Mouse (Mus musculus) liver, embryonic 13.5 days (tissue): Measurements from ENCODE around the gene Slc22a2. TPM values are rescaled to one million over a fixed set of nuclear protein-coding genes. Genes with fewer than 3 reads are reported as not detected.

Experiments used
- ATAC-seq: fragments of 200-750 bp; cut with Nextera tagmentation; 2 replicates; pipeline ENCODE4 v1.8.0; 2017; ENCODE audit warnings: low read depth, mild to moderate bottlenecking, moderate number of reproducible peaks, moderate library complexity
- DNase-seq: peaks from one replicate; pipeline ENCODE4 v3.0.0; 2022
- H3K27ac ChIP-seq: fragments of 300-500 bp; sonication (generic); 2 replicates; pipeline ENCODE4 v1.5.1; 2015; ENCODE audit warnings: moderate library complexity, mild to moderate bottlenecking, inconsistent platforms
- H3K27me3 ChIP-seq: fragments of 300-500 bp; sonication (generic); 2 replicates; pipeline ENCODE4 v1.6.1; 2015; ENCODE audit warnings: mild to moderate bottlenecking, inconsistent platforms
- H3K36me3 ChIP-seq: fragments of 300-500 bp; sonication (generic); 2 replicates; pipeline ENCODE4 v1.6.1; 2015; ENCODE audit warnings: mild to moderate bottlenecking, inconsistent platforms
- H3K4me1 ChIP-seq: fragments of 300-500 bp; sonication (generic); replicated peaks from 2 replicates; pipeline ENCODE4 v1.6.1; 2015; ENCODE audit warnings: inconsistent platforms
- H3K4me2 ChIP-seq: fragments of 300-500 bp; sonication (generic); 2 replicates; pipeline ENCODE4 v1.6.1; 2015; ENCODE audit warnings: inconsistent platforms, mild to moderate bottlenecking, moderate library complexity
- H3K4me3 ChIP-seq: fragments of 300-500 bp; sonication (generic); replicated peaks from 2 replicates; pipeline ENCODE4 v1.5.1; 2015; ENCODE audit warnings: mild to moderate bottlenecking, inconsistent platforms
- H3K9ac ChIP-seq: fragments of 300-500 bp; sonication (generic); 2 replicates; pipeline ENCODE4 v1.6.1; 2015; ENCODE audit warnings: mild to moderate bottlenecking, inconsistent platforms
- H3K9me3 ChIP-seq: fragments of 300-500 bp; sonication (generic); replicated peaks from 2 replicates; pipeline ENCODE4 v1.6.1; 2016; ENCODE audit warnings: inconsistent platforms
- WGBS: fragments of 180-500 bp; shearing (Covaris S2); methylation state at CpG from one replicate; pipeline ENCODE4 v1.1.7; 2015; ENCODE audit not compliant: insufficient replicate concordance; 5-methylcytosine and 5-hydroxymethylcytosine counted together
- polyA plus RNA-seq: library from polyadenylated mRNA; unstranded; fragments of >200 nt; fragmentation: Nextera tagmentation; extraction: Ambion mirVana; gene quantifications from 2 replicates; pipeline ENCODE4 v1.2.1, GENCODE M21; 2015

Gene Slc22a2
- polyA plus RNA-seq, 1 experiment from 2014 or later: not detected

DNA sequence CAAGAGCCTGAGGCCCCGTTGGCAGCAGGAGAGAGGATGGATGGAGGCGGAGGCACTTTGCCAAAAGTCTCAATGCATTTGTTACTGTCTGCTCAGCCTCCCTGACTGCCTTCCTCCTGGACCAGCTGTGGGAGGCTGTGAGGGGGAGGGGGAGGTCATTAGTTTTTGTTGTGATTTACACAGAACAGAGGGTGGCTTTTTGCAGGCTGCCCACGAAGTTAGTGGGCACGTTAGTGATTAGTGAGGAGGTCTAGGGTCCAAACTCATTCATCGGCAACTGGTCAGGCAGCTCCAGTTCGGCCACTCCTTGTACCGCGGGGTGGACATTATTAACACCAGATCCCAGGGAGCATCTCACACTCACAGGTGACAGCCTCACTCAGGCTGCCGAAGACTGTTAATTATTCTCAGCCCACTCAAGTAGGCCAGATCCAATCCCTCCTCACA is 4.9 kb downstream of the Slc22a2 start:
- H3K4me3 ChIP-seq: no peak overlapping the region
- no peaks in the 10 kb centered on the region for H3K4me1 ChIP-seq
- ATAC-seq: no peak
- H3K36me3 ChIP-seq: no peaks in the 10 kb centered on the region
- 72% methylated on average over 9 of the region's 9 CpGs for WGBS
- no peak for DNase-seq
- H3K27me3 ChIP-seq: no peaks in the 10 kb centered on the region
- H3K9ac ChIP-seq: no peak overlapping the region
- H3K9me3 ChIP-seq: no peaks in the 10 kb centered on the region
- no peak overlapping the region for H3K27ac ChIP-seq
- H3K4me2 ChIP-seq: no peak overlapping the region

DNA sequence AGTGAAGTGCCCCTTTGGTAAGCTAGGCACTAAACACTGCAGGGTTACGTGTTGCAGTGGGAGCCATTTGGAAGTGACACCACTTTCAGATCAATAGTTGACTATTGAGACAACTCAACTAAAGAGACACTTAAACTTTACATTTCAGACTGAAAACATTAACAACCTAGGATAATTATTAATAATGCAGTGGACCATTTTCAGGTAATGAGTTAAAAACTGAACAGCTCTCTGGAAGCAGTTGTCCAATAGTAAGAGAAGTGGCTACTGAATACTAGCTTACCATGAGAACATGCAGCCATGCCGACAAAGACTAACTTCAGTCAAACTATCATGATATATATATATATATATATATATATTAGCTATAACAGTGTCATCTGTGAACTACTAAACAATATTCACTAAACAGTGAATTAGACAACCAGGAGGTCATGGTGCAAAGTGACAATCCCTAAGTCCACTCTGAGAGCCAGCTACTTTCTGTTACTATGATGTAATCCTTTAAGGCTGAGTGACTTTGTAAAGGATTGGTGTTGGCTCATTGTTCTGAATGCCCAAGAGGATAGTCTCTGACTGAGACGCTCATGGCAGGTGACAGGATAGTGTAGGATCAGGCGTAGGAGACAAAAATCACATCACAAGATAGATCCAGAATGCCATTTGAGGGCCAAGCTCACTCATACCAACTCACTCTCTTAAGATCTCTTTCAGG is 7.1 kb downstream of the Slc22a2 start:
- 68% methylated on average over 4 of the region's 4 CpGs for WGBS
- no peak overlapping the region for H3K27ac ChIP-seq
- 0 out of 2 replicates have a peak, but pooled peaks cover 3% of the 10 kb centered on the region for H3K9me3 ChIP-seq
- no peak for ATAC-seq
- H3K4me2 ChIP-seq: no peak overlapping the region
- no peak overlapping the region for H3K9ac ChIP-seq
- H3K27me3 ChIP-seq: no peaks in the 10 kb centered on the region
- H3K4me1 ChIP-seq: no peaks in the 10 kb centered on the region
- no peak for DNase-seq
- H3K36me3 ChIP-seq: no peaks in the 10 kb centered on the region
- no peak overlapping the region for H3K4me3 ChIP-seq

DNA sequence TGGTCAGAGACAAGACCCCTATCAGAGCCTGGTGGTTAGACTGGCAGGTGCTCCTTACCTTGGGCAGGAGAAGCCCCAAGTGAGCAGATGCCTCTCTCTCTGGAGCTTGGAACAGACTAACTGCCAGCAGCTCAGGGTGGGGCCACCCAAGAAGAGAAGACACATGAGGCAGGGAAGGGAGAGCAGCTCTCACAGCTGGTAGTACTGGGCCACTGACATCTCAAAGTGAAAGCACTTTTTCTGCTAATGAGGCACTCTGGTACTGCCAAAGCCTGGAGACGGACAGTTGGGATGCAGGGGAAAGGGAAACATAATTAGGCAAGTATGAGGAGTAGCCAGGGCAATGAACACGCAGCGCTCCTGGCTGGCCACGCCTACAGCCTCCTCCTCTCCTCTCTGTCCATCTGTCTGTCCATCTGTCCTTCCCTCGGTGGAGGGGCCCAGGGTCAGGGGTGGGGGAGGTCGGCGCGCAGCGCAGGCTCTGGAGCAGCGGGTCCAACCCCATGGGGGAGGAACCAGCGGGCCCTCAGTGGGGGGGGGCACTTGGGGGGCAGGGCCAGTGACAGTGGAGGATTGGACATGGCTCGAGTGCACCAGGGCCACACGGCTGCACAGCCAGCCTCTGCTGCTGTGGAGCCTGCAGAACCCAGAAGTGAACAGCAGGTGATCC is 12.0 kb downstream of the Slc22a2 start:
- no peak for ATAC-seq
- Histone ChIP-seq H3K9me3 (0 out of 2 replicates have a peak, but pooled peaks cover 3% of the 10 kb centered on the region), H3K36me3 (no peaks in the 10 kb centered on the region), H3K27ac (no peak overlapping the region), H3K4me3 (no peak overlapping the region), H3K4me1 (no peaks in the 10 kb centered on the region), H3K9ac (no peak overlapping the region), H3K27me3 (no peaks in the 10 kb centered on the region), H3K4me2 (no peak overlapping the region)
- WGBS: 58% methylated on average over 13 of the region's 13 CpGs
- DNase-seq: no peak

DNA sequence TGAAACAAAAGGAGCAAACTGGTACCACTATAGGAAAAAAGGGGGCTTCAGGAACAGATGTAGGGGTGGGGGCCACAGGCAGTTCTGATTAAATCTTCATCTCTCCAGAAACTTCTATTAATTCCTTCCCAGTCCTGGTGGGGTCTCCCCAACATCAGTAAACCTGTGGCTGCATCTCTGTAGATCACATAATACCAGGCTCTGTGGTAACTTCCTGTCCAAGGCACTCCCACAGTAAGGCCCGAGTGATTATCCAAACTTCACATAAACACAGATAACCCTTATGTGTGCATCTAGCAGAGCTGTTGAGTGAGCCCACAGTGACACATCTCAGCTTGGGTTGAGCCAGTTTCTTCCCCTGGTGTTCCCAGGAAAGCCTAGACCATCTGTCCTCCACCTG is 22.7 kb downstream of the Slc22a2 start:
- H3K9ac ChIP-seq: no peak overlapping the region
- no peaks in the 10 kb centered on the region for H3K27me3 ChIP-seq
- H3K4me2 ChIP-seq: no peak overlapping the region
- H3K4me3 ChIP-seq: no peak overlapping the region
- WGBS: 21% methylated on average over 1 of the region's 1 CpGs
- no peaks in the 10 kb centered on the region for H3K9me3 ChIP-seq
- H3K27ac ChIP-seq: no peak overlapping the region
- no peaks in the 10 kb centered on the region for H3K36me3 ChIP-seq
- H3K4me1 ChIP-seq: no peaks in the 10 kb centered on the region
- ATAC-seq (no peak), DNase-seq (no peak)

DNA sequence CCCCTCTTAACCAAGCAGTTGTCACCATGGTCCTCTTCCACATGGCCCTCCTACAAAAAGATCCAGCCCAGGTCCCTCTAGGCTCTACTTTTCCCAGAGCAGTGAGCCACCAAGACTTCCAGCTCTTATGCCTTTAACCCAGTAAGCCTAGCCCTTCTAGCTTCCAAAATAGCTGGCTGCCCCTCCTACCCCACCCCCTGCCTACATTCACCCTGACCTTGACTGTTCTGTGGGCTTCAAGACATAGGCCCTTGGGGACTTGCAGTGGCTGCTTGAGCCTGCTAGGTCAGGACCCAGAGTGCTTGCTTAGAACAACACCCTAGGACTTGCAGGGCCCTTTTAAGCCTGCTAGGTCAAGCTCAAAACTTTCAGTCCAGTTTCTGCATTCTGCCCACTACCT is 23.3 kb downstream of the Slc22a2 start:
- Histone ChIP-seq H3K4me3 (no peak overlapping the region), H3K9me3 (no peaks in the 10 kb centered on the region), H3K27me3 (no peaks in the 10 kb centered on the region), H3K36me3 (no peaks in the 10 kb centered on the region), H3K27ac (no peak overlapping the region), H3K4me1 (no peaks in the 10 kb centered on the region), H3K4me2 (no peak overlapping the region), H3K9ac (no peak overlapping the region)
- ATAC-seq (no peak), DNase-seq (no peak)

DNA sequence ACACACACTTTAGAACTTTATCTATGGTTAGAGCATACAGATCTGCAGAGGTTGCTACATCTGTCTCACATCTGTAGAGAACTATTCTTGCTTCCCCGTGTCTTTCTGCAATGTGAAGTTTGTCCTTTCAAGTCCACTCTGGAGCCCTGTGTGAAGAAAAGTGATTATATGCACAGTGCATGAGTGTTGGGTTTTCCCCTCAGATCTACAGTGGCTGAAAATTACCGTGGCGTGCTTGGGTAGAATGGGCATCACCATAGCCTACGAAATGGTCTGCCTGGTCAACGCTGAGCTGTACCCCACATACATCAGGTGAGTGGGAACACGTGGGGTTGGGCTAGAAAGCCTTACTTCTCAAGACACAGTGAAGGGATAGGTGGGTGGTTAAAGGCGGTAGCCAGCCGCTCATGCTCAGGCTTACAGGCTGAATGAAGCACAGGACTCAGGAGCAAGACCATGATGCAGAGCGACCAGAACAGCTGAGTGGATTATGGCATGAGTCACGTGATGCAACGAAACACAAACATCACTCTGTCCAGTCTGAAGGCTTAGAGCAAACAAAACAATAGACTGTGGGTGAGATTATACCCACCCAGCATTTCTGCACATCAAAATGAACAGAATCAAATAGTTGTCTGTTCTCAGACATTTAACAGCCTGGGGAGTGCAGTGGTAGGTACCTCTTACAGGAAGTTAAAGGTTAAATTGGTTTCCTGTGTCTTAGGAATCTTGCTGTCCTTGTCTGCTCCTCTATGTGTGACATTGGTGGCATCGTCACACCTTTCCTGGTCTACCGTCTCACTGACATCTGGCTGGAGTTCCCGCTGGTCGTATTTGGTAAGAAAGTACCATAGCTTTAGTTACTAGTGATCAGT is 30.8 kb downstream of the Slc22a2 start:
- H3K27me3 ChIP-seq: no peaks in the 10 kb centered on the region
- ATAC-seq: no peak
- WGBS: 67% methylated on average over 15 of the region's 15 CpGs

DNA sequence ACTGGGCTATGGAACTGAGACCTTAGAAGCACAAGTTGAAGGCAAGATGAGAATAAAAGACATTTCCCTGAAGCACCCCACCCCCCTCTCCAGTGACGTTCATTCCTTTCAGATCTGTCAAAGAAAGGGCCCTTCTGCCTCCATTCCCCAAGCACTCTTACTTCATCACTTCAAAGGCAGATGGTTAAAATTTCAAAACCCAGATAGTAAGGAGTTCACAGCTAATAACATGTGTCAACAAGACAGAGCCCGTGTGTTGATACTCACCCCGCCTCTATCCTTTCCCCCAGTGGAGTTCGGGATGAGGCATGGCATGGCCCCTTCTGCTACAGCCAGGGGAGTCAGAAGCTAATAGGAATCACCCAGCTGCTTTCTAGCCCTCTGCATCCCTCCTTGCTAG is 31.5 kb downstream of the Slc22a2 start:
- ATAC-seq (no peak), DNase-seq (no peak)
- Histone ChIP-seq H3K4me3 (no peak overlapping the region), H3K9ac (no peak overlapping the region), H3K27me3 (no peaks in the 10 kb centered on the region), H3K4me1 (no peaks in the 10 kb centered on the region), H3K4me2 (no peak overlapping the region), H3K36me3 (no peaks in the 10 kb centered on the region), H3K9me3 (no peaks in the 10 kb centered on the region), H3K27ac (no peak overlapping the region)
- WGBS: 51% methylated on average over 4 of the region's 4 CpGs

More for the DNA sequence above, 30.8 kb downstream of the Slc22a2 start:
- no peaks in the 10 kb centered on the region for H3K9me3 ChIP-seq
- no peaks in the 10 kb centered on the region for H3K36me3 ChIP-seq
- no peak for DNase-seq
- no peak overlapping the region for H3K9ac ChIP-seq
- no peaks in the 10 kb centered on the region for H3K4me1 ChIP-seq
- H3K4me3 ChIP-seq: no peak overlapping the region
- no peak overlapping the region for H3K27ac ChIP-seq
- no peak overlapping the region for H3K4me2 ChIP-seq

DNA sequence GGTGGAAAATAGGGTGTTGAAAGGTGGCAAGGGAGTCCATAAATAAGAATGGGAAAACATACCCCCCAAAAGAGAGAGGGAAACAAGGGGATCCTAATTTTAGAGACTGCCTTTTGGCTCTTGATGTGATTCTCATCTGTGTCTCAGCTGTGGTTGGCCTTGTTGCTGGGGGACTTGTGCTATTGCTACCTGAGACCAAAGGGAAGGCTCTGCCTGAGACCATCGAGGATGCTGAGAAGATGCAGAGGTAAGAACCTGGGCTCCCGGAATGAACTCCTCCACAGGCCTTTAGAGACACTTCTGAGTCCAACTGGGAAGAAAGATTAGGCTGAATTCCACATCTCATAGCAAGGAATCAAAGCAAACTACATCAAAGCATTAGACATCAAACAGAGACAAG is 35.7 kb downstream of the Slc22a2 start:
- DNase-seq (no peak), ATAC-seq (no peak)
- 55% methylated on average over 2 of the region's 2 CpGs for whole genome bisulfite sequencing
- H3K4me2 ChIP-seq: no peak overlapping the region
- H3K9ac ChIP-seq: no peak overlapping the region
- peaks cover 5% of the 10 kb centered on the region for H3K9me3 ChIP-seq
- 0 out of 2 replicates have a peak, but pooled peaks cover 2% of the 10 kb centered on the region for H3K27me3 ChIP-seq
- H3K27ac ChIP-seq: no peak overlapping the region
- no peaks in the 10 kb centered on the region for H3K4me1 ChIP-seq
- H3K36me3 ChIP-seq: no peaks in the 10 kb centered on the region
- no peak overlapping the region for H3K4me3 ChIP-seq

DNA sequence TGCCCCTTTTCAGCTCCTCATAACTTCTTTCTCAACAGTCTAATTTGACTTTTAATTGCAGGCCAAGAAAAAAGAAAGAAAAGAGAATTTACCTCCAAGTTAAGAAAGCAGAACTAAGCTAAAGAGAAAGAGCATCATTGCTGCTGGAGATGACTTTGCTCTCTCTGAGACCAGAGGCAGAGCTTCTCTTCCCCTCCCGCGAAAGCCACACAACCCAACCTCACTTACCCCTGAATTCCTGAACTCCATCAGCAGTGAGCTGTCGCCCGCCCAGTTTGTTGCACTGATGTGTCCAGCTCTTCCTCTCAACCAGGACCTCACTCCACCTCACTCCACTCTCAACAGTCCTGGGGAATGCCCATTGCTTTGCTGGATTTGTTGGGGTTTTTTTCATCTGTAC is 44.1 kb downstream of the Slc22a2 start:
- Histone ChIP-seq H3K4me3 (no peak overlapping the region), H3K36me3 (no peaks in the 10 kb centered on the region), H3K9ac (no peak overlapping the region), H3K9me3 (peaks cover 12% of the 10 kb centered on the region), H3K4me2 (no peak overlapping the region), H3K27me3 (no peaks in the 10 kb centered on the region; the same call in 1 of the 2 replicates), H3K27ac (no peak overlapping the region), H3K4me1 (no peaks in the 10 kb centered on the region)
- ATAC-seq: no peak
- no peak for DNase-seq
- WGBS: 51% methylated on average over 4 of the region's 4 CpGs

DNA sequence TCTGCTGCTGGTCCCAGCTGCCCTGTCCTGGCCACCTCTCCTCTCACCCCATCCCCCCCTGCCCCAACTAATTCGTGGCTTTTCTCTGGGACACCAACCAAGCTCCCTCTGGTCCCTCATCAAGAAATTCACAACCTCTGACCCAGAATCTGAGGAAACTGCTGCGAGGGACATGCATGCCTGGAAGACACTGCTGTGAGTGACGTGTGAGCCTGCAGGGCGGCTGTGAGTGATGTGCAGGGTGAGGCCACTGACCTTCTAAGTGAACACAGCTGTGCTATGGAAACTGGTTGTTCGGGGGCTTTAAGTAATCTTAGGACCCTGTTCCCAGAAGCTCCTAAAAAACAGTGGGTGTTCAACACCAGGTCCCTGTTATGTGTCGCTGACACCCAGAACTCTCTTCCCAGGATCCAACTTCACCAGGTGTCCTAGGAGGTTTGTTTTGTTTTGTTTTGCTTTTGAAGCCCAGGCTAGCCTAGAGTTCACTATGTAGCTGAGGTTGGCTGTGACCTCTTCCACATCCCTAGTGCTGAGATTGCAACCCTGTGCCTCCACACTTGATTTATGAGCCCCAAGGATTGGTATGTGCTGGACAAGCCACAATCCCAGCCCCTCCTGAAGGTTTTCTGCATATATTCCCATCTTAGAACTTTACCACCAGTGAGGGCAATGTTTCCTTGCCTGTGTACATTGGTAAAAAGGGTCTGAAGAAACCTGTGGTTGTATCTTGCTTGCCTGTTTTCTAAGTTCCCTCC is 47.2 kb downstream of the Slc22a2 start:
- DNase-seq: no peak
- no peak overlapping the region for H3K4me3 ChIP-seq
- H3K36me3 ChIP-seq: no peaks in the 10 kb centered on the region
- no peaks in the 10 kb centered on the region for H3K4me1 ChIP-seq
- no peak for ATAC-seq
- H3K27me3 ChIP-seq: no peaks in the 10 kb centered on the region; the same call in 1 of the 2 replicates
- H3K9me3 ChIP-seq: no peaks in the 10 kb centered on the region
- no peak overlapping the region for H3K27ac ChIP-seq
- no peak overlapping the region for H3K9ac ChIP-seq
- 41% methylated on average over 6 of the region's 6 CpGs for WGBS
- no peak overlapping the region for H3K4me2 ChIP-seq
